Mouse (Mus musculus) left cerebral cortex, postnatal 4 days (tissue): ENCODE data around the gene Cxadr. TPM values are rescaled to one million over a fixed set of nuclear protein-coding genes. Genes with fewer than 3 reads are reported as not detected.
A peak's percentile ranks its signal among the peaks of the same experiment; 100 is the strongest.

ENCODE experiments used
- DNase-seq: peaks from one replicate; pipeline ENCODE4 v3.0.0-alpha.2; 2022
- intact Hi-C: fragments of 180-260 bp; cut with DNase I; formaldehyde crosslinking; loops from one replicate; pipeline ENCODE4 v1.15.1; 2025
- total RNA-seq, 2 experiments: library from RNA; stranded (reverse); gene quantifications; 2 replicates each; pipeline ENCODE4 v1.2.3; 2021

Gene Cxadr
- 100 to 1,000 TPM; 293 to 303 TPM for total RNA-seq

DNA sequence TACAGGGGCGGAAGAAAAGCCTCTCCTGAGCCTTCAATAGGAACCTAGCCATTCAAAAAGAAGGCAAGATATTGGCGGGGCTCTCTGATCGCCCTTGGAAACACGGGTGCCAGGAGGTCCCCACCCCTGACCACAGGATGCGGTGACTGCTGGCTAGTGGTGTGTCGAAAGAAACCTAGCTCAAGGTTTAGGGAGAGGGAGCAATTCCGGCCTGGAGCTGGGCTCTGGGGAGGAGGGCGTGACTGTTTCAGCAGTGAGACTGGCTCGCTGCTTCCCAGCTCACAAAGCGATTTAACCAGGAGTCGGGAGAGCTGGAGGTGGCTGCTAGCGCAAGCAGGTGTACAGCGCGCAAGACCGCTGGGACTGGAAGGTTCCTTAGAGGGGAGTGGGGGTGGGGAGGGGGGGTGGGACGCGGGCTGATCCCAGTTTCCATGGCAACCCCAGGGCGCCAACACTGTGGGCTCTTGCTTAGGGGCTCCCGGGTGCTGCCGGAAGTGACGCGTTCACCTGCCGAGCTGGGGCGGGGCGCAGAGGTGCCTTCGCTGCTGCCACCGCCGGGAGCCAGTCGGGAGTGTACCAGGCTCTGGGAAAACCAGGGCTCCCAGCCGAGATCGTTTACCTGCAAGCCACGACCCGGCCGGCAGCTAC, at the start of gene Cxadr:
Gene Cxadr (plus strand): TSS at position 307 of the 648 bp plus-strand sequence.
- DNase-seq: peak; percentile 82
- intact Hi-C loops: no loop called here

DNA sequence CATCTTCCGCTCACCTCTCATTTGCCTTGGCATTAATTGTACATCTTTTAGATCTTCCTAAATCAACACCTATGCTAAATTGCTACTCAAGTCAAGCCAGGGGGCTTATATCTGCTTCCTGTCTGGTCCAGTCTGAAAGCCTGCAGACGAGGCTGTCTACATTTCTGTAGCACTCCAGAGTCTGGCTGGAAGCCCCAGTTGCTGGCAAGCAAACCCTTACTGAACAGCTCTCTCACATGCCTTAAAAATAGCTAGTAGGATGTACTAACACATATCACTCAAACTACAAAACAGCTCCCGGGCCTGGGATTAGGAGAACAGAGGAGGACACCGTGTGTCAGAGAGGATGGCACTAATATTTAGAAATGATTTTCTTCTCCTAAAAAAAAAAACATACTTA, 42.3 kb upstream of the Cxadr start:
- DNase-seq: peak; percentile 20
- intact Hi-C loops: no loop called here

DNA sequence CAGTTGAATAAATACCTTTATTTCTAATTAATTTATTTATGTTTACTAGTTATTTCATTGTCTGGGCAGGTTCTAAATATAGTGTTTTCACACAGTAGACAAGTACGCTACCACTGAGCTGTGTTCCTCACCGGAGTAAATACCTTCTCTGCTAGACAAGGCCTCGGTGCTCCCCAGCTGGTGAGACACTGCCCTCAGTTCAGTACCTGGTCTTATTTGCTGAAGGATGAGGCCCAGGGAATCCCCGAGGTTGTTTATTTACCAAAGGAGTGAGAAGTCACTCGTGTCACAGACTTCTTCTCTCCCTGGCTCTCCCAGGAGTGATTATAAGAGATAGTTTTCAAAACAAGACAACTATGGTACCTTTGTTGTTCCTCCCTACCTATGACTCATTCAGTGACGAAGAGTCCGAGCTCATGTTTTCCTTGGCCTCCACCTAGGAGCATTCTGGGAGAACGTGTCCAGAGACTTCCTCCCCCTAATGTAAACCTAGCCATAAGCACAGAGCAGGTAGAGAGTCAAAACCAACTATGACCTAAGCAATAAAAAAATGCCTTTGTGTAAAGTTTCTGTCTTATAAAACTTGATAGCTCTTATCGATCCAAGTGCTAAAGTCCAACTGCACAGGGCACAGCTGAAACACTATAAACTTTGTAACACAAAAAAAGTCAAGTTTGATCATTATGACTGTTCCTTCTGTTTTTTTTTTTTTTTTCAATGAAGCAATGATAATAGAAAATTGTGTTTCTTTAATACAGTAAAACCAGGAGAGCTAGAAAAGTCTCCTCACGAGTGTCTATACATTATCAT, 41.0 kb upstream of the Cxadr start:
- no peak for DNase-seq
- intact Hi-C loops: no loop called here

DNA sequence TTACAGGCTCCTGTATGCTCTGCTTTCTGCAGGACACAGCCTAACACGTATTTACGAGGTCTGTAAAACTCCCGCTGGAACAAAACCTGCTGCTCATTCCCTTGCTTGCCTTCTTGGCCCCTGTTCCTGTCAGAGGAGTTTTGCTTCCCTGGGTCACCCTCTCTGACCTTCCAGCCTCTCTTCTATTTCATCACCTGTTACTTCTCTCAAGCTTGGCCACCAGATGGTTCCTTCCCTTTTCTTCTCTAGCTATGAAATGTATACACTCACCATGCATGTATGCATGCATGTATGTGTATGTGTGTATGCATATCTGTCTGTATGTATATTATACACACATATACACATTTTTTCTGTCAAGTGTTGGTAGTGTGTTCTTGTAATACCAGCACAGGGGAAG, 39.8 kb upstream of the Cxadr start:
- intact Hi-C loops: no loop called here
- DNase-seq: no peak

DNA sequence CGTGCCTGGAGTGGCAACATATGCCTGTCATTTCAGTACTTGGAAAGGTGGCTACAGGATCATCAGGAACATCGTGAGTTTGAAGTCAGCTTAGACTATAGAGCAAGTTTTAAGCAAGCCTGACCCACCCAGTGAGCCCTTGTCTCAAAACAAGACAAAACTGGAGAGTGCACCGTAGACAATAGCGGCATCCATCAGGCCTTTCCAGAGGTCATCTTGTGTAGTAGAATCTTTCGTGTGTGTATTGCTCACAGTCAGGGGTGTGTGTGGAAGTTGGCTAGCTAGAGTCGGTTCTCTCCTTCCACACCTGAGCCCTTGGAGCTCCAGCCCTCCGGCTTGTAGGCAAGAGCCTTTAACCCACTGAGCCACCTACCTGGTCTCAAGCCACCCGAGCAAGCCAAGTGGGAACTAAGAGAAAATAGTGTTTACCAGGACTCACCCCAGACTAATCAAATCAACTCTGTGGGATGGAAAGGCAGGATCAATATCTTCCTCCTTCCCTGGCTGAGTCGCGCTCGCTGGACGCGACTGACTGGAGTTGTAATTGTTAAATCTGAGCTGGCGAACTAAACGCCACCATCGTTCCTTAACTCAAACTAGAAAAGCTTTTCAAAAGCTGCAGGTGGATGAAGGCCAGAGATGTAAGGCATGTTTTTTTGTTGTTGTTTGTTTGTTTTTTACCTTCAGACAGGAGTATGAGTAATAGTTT, 36.7 kb upstream of the Cxadr start:
- no peak for DNase-seq
- intact Hi-C loops: no loop called here

DNA sequence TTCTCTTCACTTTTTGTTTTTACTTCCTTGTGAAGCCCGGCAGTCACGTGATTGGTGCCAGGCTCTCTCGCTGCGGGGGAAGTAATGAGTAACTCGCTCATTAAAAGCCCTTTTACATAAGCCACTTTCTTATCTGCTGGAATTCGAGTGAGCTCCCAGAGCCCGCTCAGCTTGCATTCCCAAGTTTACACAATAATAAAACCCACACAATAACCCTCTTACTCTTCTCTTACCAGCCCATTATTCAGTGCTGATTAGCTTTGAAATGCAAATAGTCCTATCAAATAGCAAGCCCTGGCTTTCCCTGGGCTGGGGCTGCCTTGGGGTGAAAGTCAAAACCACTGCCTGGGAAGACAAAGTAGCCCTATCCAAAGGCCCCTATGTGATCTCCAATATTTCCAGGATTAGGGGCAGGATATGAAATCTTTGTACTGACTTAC, 36.1 kb upstream of the Cxadr start:
- intact Hi-C loops: no loop called here
- peak; percentile 22 for DNase-seq

DNA sequence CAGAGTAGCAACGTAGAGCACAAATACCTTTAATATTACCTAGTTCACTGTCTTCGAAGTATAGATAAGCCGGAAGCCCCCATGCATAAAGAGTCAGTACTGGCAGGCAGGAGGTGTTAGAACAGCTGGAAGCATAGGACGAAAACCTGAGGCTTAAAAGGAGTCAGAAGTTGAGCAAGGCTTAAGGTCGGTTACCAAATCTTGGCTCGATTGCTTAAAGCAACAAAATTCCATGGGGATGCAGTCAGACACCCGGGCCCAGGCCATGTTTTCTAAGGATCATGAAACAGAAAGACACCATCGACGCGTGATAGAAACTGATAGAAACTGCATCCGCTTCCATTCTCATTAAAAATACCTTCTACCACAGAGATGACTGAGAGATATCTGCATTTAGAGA, 35.5 kb upstream of the Cxadr start:
- intact Hi-C loops: no loop called here
- no peak for DNase-seq

DNA sequence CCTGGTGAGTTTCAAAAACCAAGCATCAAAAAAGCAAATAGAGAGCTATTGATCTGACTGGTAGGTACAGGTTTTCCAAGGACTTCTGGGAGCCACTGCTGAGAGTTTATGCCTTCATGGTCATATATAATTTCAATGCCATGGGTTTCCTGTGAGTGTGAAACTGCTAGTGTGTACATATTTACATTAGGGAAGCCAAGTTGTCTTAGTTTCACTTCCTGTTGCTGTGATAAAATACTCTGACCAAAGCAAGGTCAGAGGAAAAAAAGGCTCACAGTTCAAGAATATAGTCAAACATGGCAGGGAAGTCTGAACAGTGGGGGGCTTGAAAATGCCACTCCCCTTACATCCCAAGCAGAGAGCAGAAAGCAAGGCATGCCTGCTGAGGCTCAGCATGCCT, 33.8 kb upstream of the Cxadr start:
- intact Hi-C loops: no loop called here
- DNase-seq: no peak

DNA sequence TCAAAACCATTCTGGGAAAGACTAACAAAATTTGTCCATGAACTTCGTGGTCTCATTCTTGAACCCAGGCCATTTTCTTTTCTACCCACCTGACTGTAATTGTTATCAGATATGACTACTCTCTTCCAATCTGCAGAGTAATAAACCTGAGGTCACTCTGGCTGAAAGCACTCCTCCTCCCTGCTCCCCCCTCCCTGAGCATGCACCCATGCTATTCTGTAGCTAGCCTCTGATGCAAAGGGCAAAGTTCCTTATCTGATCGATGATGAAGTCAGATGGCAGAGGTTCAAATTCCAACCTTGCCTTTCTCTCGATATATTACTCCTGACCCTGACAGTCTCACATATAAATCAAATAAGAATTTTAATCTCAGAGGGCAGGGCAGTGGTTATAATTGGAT, 33.1 kb upstream of the Cxadr start:
- no peak for DNase-seq
- intact Hi-C loops: no loop called here

DNA sequence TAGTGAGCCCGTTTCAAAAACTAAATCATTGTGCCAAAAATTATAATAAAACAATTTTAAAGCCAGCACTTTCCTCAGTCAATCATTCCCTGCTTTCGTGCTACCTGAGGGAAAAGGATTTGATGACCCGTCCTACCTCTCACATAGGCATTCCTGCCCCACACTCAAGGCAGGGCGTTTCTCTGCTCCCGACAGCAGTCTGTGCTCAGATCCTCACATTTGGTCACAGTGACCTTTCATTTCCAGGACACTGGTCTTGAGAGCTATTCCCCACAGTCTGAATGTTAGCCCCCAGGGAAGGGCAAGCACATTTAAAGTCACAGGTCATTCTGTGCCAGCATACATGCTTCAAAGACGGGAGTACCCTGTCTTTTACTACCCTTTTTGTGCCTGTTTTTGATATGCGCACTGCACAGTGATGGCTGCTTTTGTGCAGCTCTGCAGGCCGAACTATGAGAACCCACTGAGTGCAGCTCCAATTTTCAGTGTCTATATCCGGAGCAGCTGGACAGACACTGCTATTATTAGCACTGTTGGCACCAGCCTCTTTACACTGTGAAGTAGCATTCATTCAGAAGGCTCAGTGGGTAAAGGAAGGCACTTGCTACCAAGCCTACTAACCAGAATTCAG, 26.3 kb upstream of the Cxadr start:
- no peak for DNase-seq
- intact Hi-C loops: no loop called here

DNA sequence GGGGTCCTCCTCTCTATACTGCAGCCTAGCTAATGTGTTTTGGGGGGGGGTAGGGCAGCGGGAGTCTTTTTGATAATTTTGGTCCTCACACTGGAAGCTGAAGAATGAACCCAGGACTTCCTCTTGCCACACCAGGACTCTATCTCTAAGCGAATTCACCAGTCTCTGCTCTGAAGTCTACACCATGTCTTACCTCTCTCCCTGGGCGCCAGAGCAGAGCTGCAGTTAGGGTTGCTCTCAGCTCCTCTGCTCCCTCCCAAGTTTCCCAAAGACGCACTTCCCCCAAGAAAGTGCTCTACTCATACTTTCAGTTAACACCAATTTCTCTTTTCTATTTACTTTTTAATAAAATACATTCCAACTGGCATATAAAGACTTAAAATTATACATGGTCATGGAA, 23.7 kb upstream of the Cxadr start:
- intact Hi-C loops: no loop called here
- no peak for DNase-seq

DNA sequence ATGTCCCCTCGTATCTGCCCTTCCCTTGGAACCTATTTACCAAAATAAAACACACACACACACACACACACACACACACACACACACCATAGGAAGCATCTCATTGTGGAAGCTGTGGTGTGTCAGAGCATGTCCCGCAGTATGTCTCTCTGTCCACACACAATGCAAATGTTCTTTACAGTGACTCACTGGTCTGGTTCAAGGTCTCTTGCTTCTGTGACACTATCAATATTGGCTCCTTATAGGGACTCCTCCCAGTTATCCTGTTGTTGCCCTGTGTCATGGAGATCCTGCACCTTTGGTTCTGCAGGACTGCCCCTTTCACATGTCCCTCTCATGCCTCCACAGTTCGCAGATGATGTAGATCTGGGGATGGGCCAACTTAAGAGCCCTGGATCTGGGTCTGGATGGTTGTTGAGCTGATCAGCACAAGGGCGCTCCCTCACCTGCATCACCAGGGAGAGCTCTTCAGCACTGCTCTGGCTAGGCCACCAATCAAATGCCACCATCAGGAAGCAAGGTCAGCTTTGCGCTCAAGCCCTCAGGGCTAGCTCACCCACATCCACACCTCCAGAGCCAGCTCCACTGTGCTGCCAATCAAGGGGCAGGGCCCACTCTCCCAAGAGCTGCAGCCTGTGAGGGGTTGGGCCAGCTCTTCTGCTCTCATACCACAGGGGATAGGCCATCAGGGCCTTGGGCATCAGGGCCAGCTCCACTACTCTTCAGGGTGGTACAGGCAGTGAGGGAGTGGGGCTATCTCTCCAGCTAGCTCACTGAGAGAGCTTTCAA, 21.0 kb upstream of the Cxadr start:
- intact Hi-C loops: no loop called here
- DNase-seq: no peak

DNA sequence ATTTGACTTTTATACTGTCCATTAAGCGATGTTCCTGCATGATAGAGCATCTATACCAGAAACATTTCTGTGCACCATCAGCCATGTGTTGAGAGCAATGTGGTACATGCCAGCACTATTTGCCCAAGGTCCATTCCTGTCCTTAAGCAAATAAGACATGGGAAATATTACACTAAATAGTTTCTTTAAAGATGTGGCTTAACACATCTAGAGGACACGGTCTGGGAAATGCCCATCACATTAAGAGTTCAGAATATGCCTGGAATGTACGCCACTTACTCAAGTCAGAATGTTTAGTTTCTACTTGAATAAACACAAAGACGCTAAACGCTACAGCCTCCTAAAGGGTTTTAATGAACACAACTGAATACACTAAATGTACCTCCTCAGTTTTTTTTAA, 18.1 kb upstream of the Cxadr start:
- intact Hi-C loops: no loop called here
- DNase-seq: no peak

DNA sequence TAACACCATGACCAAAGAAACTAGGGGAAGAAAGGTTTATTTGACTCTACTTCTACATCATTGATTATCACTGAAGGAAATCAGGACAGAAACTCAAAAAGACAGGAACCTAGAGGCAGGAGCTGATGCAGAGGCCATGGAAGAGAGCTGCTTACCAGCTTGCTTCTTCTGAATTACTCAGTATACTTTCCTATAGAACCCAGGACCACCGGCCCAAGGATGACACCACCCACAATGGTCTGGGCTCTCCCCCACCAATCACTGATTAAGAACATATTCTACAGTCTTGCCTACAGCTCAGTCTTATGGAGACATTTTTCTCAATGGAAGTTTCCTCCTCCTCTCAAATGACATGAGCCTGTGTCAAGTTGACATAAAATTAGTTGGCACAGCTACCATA, 7.2 kb upstream of the Cxadr start:
- DNase-seq: no peak

DNA sequence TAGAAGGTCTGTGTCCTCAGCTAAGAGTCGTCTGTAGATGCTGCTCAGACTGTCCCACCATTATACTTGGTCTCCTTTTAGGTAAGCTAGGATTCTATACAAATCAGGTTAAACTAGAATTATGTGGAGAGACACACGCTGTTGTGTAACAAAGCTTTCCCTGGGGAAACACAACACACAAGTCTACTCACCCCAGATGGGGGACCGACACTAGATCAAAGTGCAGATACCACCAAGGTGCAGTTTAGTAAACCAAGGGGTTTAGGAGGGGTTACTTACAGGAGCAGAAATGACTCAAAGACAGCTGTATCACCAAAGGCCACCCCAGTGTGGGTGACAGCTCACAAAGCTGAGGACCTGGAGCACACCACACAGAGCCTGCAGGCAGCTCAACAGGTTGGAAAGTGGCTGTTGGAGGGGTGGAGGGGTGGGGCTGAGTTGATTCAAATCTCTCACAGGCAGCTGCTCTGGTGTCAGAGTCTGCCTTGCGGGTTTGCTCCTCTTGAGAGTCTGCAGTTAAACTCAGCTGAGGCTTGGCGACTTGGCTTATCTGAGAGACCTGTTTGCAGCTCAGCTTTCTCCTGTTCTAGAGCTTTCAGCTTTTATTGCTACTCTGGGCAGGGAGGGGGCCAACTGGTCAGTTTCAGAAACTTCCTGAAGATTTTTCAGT, 6.5 kb upstream of the Cxadr start:
- intact Hi-C loops: no loop called here
- DNase-seq: no peak

More for the DNA sequence above, 7.2 kb upstream of the Cxadr start:
- intact Hi-C loops: no loop called here

DNA sequence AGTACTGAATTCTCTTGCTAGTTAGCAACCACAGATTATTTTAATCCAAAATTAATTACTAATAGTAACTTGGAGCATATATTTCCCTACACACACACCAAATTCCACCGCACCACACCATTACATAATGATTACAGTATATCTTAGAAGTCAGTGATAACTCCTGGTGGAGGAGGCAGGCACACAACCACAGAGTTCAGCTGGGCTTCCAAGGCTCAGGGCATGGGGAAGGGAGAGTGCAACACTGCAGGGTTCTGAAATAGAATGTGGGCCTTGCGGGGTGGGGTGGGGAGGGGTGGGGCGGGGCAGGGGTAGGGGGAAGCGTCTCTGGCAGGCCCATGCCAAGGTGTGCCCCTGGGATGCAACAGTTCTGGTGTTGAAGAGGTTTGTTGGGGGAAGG, 5.7 kb upstream of the Cxadr start:
- intact Hi-C loops: no loop called here
- DNase-seq: no peak

DNA sequence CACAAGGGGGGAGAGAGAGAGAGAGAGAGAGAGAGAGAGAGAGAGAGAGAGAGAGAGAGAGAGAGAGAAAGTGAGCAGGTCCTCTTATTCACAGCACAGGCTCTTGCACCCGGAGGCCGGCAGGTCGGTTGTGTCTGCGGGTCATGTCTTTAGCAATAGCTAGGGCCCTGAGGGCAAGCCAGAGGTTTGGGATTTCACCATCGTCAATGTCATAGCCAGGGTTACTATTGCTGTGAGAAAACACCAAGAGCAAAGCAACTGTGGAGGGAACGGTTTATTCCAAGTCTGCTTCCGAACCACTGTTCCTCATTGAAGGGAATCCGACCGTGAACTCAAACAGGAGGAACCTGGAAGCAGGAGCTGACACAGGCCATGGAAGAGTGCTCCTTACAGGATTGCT, 5.2 kb upstream of the Cxadr start:
- DNase-seq: no peak
- intact Hi-C loops: no loop called here

DNA sequence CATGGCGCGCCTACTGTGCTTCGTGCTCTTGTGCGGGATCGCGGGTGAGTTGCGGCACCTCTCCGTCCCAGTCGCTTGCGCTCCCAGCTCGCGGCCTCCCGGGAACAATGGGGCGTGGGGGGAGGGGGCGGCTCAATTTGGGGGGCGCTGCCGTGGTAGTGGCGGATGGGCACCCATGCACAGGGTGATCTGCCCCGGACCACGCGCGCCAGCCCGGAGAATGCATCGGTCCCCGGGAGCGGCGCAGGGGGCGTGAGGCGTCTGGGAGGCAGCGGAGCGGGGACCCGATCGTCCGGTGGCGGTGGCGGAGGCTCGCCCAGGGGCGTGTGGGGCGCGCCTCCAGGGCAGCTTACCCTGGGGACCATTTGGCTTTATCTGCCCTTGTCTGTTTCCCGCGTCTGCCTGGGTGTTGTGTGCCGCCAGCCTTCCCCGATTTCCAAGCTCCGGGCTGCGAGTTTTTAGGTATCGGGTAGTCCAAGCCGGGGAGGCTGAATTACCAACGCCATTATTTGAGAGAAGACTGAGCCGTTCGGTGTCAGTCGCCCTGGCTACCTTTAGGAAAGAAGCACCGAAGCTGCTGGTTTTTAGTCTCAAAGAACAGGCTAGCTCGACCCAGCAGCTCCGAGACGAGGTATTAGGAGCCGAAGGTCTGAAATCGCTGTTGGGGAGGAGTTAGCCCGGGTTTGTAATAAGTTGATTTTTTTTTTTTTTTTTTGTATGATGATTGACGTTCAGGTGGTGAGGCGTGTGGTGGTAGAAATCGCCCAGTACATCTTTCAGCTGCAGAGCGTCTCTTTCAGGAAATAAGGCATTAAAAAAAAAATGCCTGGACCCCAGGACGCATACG, 765 bp downstream of the Cxadr start:
- DNase-seq: peak; percentile 40
- intact Hi-C loops: no loop called here

DNA sequence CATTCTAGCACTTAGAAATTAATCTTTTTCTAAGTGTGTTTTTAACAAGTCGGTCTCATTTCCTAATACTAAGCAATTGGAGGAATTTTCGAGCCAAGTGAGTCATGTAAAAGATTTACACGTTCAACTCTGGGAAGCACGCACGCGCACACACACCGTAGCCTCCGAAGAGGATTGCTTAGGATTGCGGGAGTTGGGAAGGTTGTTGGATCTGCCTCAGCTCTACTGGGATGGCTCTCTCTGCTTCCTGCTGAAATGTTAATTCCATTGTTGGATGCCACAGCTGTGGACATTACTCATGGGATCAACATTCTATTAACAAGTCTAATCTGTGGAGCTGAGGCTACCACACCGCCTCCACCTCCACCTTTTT, 1.4 kb downstream of the Cxadr start:
- DNase-seq: no peak
- intact Hi-C loops: no loop called here
